Mouse (Mus musculus) bone marrow, adult 2 months (tissue): ENCODE data around the gene Cacna1c. TPM values are rescaled to one million over a fixed set of nuclear protein-coding genes. Genes with fewer than 3 reads are reported as not detected.
A peak's percentile ranks its signal among the peaks of the same experiment; 100 is the strongest.

ENCODE experiments used
- H3K27ac ChIP-seq: fragments of 200-500 bp; 2 replicates; pipeline ENCODE4 v1.5.1; 2012; ENCODE audit warnings: low read depth, mild to moderate bottlenecking, control low read depth, inconsistent platforms, low read length; ENCODE audit not compliant: control insufficient read depth, poor library complexity, insufficient read depth
- H3K4me1 ChIP-seq: fragments of 200-500 bp; 2 replicates; pipeline ENCODE4 v1.6.1; 2011; ENCODE audit warnings: low read length; ENCODE audit not compliant: control insufficient read depth, insufficient read depth
- H3K4me3 ChIP-seq: fragments of 200-500 bp; replicated peaks from 2 replicates; pipeline ENCODE3; 2011; ENCODE audit warnings: mild to moderate bottlenecking, low read depth, low read length, control low read depth; ENCODE audit not compliant: control insufficient read depth
- CTCF ChIP-seq: fragments of 200-500 bp; IDR thresholded peaks from 2 replicates; pipeline ENCODE4 v1.5.1; 2011; ENCODE audit warnings: low read length, control low read depth; ENCODE audit not compliant: control insufficient read depth, insufficient read depth
- POLR2A ChIP-seq: fragments of 200-500 bp; IDR thresholded peaks from 2 replicates; pipeline ENCODE4 v1.6.1; 2011; ENCODE audit warnings: low read depth, mild to moderate bottlenecking, control low read depth, low read length, borderline replicate concordance; ENCODE audit not compliant: control insufficient read depth
- WGBS: fragments of 180-500 bp; shearing (Covaris S2); methylation state at CpG from one replicate; pipeline ENCODE4 v1.1.7; 2018; 5-methylcytosine and 5-hydroxymethylcytosine counted together
- polyA plus RNA-seq: library from polyadenylated mRNA; stranded (reverse); fragments of >200 nt; gene quantifications from 2 replicates; pipeline ENCODE4 v1.2.4, GENCODE M21; 2011; ENCODE audit warnings: low replicate concordance; ENCODE audit not compliant: missing spikeins, insufficient read depth, insufficient read length

Cacna1c gene
- polyA plus RNA-seq, 1 experiment = 3.1 TPM

DNA sequence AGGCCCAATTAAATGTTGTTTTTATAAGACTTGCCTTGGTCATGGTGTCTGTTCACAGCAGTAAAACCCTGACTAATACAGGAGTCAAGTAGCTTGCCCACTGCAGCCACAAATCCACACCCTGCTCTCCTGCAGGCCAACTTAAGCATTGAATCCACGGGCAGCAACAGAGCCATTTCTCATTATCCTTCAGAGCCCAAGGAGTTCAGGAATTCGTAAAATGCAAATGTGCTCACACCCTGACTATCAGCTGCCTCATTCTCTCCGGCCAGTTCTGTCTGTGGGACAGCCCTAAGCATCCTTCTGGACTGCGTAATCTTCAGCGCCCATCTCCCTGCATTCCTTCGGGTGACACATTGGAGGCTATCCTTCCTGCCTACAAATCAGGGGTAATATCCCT lies 425.8 kb downstream of the Cacna1c start:
- Histone ChIP-seq H3K4me3 (no peak overlapping the region), H3K27ac (no peak overlapping the region), H3K4me1 (no peaks in the 10 kb centered on the region; the same call in none of the 2 replicates)
- 82% methylated on average over 6 of the region's 6 CpGs for WGBS
- no peak for TF ChIP-seq POLR2A
- TF ChIP-seq CTCF = no peak

GRCm38 (mm10) chr6:118769792-118770191 lies 426.4 kb downstream of the Cacna1c start:
- TF ChIP-seq POLR2A = no peak
- TF ChIP-seq CTCF = no peak
- WGBS = 86% methylated on average over 8 of the region's 8 CpGs
- Histone ChIP-seq H3K4me1 (no peaks in the 10 kb centered on the region; the same call in none of the 2 replicates), H3K27ac (no peak overlapping the region), H3K4me3 (no peak overlapping the region)

GRCm38 (mm10) chr6:118767698-118768097 lies 428.5 kb downstream of the Cacna1c start:
- Histone ChIP-seq H3K4me3 (no peak overlapping the region), H3K27ac (no peak overlapping the region), H3K4me1 (no peaks in the 10 kb centered on the region; the same call in none of the 2 replicates)
- 85% methylated on average over 6 of the region's 6 CpGs for WGBS
- TF ChIP-seq CTCF (no peak), POLR2A (no peak)

GRCm38 (mm10) chr6:118765261-118765660 lies 431.0 kb downstream of the Cacna1c start:
- Histone ChIP-seq H3K4me3 (no peak overlapping the region), H3K4me1 (no peaks in the 10 kb centered on the region), H3K27ac (no peak overlapping the region)
- 88% methylated on average over 1 of the region's 1 CpGs for WGBS
- TF ChIP-seq POLR2A (no peak), CTCF (no peak)

DNA sequence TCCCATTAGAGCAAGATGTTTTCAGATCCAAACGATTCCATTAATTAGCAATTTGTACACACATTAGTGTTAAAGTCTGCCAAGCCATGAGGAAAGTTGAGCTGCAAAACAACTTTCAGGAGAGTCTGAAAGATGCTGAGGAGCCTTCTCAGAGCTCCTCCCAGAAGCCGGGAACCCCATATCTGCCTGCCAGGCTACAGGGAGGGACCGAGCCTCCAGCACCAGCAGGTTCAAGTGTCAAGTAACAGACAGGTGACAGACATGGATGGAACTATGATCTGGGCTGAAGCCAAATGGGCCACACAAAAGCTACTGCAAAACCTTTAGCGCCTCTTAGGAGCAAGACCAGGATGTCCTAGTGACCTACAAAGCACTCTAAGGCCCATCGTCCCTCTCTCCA lies 437.2 kb downstream of the Cacna1c start:
- TF ChIP-seq POLR2A (no peak), CTCF (no peak)
- H3K27ac ChIP-seq = no peak overlapping the region
- no peak overlapping the region for H3K4me3 ChIP-seq
- H3K4me1 ChIP-seq = no peaks in the 10 kb centered on the region; the same call in 1 of the 2 replicates
- 65% methylated on average over 5 of the region's 5 CpGs for WGBS

DNA sequence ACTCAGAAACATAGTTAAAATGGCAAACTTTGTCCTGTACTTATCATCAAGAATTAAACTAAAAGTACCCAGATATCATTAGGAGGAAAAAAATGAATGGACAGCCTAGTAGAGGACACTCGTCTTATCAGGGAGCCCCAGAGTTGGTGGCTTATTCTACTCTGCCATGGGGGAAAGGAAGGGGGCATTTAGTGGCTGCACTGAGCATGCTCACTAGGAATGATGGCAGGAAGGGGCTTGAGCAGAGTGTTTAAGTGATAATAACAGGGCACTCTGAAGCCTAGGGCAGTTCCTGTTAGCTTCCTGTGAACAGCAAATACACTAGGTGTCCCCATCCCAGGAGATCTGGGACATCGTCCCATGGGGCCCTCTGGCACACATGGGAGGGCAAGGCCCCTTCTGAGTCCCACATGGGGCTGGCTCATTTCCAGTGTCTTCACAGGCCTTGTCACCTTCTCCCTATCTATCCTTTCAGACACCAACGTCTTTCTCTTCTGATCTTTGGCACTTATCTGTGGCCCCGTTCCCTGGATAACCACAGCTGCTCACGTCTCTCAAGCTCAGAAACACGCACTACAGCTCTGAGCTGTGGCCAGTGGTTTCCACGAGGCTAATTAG lies 437.8 kb downstream of the Cacna1c start:
- TF ChIP-seq CTCF = no peak
- TF ChIP-seq POLR2A = no peak
- no peak overlapping the region for H3K4me3 ChIP-seq
- 41% methylated on average over 7 of the region's 7 CpGs for WGBS
- no peaks in the 10 kb centered on the region; the same call in 1 of the 2 replicates for H3K4me1 ChIP-seq
- peak overlapping the region; percentile 48; the same call in 1 of the 2 replicates for H3K27ac ChIP-seq

DNA sequence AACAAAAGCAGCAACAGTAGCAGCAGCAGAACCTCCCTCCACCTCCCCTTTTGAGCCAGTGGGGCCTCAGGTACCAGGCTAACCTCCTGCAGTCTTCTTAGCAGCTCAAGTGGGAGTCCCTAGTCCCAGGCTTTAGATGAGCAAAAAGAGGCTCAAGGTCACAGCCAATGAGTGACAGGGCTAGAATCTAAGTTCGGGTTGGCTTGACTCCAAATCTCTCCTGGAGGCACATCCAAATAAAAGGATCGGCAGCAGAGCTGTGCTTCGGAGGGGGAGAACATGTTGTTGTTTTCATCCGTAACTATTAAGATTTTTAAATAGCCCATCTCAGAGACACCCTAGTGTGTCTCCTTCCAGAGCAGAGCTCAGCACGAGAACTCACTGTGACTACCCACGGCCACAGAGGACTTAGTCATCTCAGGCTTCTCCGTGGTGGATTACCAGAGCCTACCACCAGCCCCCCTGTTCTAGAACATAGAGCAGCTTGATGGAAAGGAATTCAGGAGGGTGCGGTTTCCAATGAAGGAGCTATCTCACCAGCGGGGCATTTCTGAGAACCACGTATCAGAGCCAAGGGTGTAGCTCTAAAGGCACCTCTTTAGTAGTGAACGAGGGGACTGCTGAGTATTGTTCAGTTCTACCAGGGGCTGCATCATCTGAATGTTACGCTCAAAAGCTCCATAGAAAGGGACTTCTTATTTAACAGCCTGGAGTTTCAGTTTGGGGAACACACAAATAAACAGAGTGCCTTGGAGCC lies 438.5 kb downstream of the Cacna1c start:
- Histone ChIP-seq H3K4me3 (no peak overlapping the region), H3K4me1 (no peaks in the 10 kb centered on the region; the same call in 1 of the 2 replicates), H3K27ac (peak overlapping the region; percentile 10; the same call in 1 of the 2 replicates)
- 65% methylated on average over 12 of the region's 12 CpGs for WGBS
- no peak for TF ChIP-seq CTCF
- TF ChIP-seq POLR2A = no peak

DNA sequence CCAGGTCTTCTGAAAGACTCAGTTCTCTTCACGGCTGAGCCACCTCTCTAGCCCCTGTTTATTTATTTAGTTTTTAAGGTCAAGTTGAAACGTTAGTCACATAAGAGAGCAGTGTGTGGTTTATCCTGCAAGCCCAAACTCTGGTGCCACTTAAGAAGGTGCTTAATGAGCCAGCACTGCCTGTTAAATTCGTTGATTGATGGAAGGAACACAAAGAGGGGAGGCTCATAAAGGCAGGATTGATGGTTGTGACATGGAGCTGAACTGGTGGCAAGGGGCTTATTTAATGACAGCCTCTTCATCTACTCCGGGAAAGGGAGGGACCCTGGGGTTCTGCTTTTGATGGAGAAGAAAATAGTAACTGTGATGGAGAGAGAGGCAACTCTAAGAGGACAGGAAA lies 439.7 kb downstream of the Cacna1c start:
- Histone ChIP-seq H3K4me3 (no peak overlapping the region), H3K27ac (no peak overlapping the region), H3K4me1 (no peaks in the 10 kb centered on the region; the same call in 1 of the 2 replicates)
- TF ChIP-seq POLR2A (no peak), CTCF (no peak)
- WGBS = 51% methylated on average over 4 of the region's 4 CpGs
